Mouse (Mus musculus): ENCODE results near the gene Artn. TPM values are rescaled to one million over a fixed set of nuclear protein-coding genes. Genes with fewer than 3 reads are reported as not detected.

The Artn gene
- total RNA-seq, 2 experiments from 2014 or later = 1.4 to 2.0 TPM

GRCm38 (mm10) chr4:117890750-117891149 is 38.8 kb downstream of the Artn start:
- DNase-seq (ENCODE audit: low spot score in 2 of 2) = no peak

GRCm38 (mm10) chr4:117890031-117890430 is 39.5 kb downstream of the Artn start:
- no peak for DNase-seq (ENCODE audit: low spot score in 2 of 2)

DNA sequence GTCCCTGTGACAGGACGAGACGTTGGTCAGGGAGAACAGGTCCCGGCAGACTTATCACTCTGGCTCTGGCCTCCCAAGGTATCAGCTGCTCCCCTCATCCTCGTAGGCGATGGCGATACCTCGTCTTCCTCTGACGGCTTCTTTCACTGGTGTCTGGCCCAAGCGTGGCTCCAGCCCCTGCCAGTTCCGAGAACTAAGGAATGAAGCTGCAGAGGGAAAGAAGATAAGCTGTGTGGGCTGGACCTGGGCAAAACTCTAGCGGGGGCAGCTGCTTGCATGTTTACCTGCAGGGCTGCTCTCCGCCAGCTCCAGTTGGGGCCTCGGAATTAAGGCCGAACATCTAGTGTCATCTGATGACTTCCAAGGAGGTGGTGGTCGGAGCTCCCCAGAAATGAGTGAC is 40.1 kb downstream of the Artn start:
- no peak for DNase-seq (ENCODE audit: low spot score in 2 of 2)

DNA sequence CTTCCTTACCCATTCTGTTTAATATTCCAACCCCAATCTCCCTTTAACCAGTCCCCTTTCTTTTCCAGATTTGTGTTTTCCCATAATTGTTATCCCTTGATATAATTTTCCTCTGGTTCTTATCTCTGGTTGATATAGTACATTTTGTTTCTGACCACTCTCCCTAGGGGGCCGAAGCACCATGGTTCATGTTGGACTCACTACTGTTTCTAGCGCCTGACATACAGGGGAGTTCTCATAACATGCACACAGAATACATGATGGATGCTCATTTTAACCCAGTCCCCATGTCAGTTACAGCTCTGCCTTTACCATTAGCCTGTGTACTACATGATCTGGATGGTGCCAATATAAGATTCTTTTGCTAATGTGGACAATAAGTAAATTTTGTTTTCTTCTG is 41.6 kb downstream of the Artn start:
- DNase-seq (ENCODE audit: low spot score in 2 of 2) = no peak

GRCm38 (mm10) chr4:117887133-117887532 is 42.4 kb downstream of the Artn start, which contains the start of gene Atp6v0b:
Atp6v0b (minus strand) TSS chr4:117887333.
- DNase-seq (ENCODE audit: low spot score in 2 of 2) = peak; percentile 91 to 93

- no peak for DNase-seq (ENCODE audit: low spot score in 2 of 2)
Measured at GRCm38 (mm10) chr4:117886644-117887043, 42.9 kb downstream of the Artn start.

DNA sequence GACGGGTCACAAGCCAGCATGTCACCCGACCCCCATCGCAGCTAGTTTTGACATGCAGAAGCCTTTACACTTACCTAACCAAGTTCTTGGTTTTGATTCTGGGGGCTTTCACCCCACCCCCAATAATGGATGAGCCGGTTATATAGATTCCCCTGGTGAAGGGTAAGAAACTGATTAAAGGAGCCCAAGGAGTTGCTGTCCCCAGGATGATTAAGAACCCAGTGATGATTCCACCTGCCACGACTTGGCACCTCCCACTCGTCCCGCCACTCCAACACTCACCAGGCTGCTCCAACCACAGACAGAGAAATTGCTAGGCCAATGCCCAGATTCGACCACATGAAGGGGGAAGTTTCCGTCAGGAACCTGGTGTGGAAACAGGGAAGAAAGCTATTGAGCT is 43.6 kb downstream of the Artn start:
- DNase-seq (ENCODE audit: low spot score in 2 of 2) = no peak

DNA sequence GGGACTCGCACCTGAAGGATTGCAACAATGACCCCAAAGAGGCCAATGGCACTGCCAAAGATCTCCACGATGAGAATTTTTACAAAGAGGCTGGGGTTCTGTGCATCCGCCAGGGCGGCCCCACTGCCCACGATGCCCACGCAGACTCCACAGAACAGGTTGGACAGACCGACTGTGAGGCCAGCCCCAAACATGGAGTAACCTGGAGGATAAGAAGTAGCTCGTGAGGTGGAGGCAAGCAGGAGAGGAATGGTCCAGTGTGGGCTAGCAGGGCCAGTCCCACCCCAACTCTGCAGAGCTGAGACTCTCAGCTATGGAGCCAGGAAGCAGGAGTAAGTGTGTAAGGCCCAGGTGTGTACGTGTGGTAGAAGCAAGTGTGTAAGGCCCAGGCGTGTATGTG is 44.5 kb downstream of the Artn start:
- no peak for DNase-seq (ENCODE audit: low spot score in 2 of 2)

DNA sequence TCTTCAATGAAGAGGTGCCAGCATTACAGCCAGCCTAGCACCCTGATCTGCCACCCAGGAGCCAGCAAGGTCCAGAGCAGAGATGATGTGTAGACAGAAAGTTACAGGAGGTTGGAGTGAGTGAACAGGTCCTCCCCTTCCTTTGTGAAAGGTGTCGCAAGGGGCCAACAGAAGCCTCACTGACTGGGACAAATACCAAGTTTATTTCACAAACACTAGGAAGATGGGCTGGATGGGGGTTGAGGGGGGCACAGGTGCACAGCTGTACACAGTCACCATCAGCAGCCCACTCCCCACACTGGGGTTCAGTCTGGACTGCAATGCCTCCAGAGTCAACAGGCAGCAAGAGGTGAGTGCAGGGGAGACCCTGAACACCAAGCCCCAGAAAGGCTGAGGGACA is 45.4 kb downstream of the Artn start:
- no peak for DNase-seq (ENCODE audit: low spot score in 2 of 2)

DNA sequence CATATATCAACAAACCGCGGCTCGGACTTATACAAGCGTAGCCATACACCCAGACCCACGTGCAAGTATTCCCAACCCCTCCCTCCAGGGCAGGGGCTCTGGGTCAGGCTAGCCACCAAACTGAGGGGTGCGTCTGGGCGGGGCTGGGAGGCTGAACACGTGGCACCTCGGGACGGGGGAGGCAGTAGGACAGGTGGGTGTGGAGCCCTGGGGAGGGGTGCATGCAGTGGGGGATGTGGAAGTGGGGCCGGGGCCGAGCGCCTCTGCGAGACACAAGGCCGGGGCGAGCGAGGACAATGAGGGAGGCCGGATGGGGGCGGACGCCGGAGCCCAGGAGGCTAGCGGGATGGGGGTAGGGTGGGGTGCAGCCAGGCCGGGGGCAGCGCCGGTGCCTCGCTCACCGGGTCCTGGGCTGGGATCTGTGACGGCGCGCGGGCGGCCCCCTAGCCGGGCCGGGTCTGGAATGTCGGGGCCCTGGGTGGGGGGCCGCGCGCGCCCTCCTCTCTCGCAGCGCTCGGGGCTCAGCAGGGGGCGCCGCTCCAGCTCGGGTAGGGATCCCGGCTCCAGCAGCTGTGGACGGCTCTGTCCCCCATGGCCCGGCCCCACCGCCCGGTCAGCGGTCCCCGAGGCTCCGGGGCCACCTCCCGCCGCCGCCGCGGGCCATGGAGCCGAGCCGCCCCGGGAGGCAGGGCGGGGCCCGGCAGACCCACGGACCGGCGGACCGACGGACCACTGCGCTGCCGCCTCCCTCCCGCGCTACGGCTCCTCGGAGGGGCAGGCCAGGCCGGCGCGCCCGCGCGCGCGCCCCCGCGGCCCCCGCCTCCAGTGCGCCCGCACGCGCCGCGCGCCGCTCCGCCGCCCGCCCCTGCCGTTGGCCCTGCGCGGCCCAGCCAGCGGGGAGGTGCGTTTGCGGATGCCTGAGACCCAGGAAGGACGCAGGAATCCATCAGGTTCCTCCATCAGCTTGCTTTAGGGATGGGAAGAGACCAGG is 46.6 kb downstream of the Artn start, which contains the start of gene B4galt2:
B4galt2 (minus strand) TSS at position 787 of the 991 bp plus-strand sequence.
- peak; percentile 57 to 67 for DNase-seq (ENCODE audit: low spot score in 2 of 2)

- DNase-seq (ENCODE audit: low spot score in 2 of 2) = no peak
Measured at GRCm38 (mm10) chr4:117878703-117879102, 50.9 kb downstream of the Artn start.

GRCm38 (mm10) chr4:117878301-117878700 is 51.3 kb downstream of the Artn start:
- DNase-seq (ENCODE audit: low spot score in 2 of 2) = no peak

Other genes with a start within 250 kb of the Artn start
- 10 to 100 TPM; 25.7 to 29.5 TPM for gene Dmap1, start 247.5 kb downstream of the Artn start, total RNA-seq (2021)
- not detected for gene Gm12845, start 205.4 kb downstream of the Artn start, total RNA-seq (2021)
- not detected for gene Klf17, start 164.1 kb downstream of the Artn start, total RNA-seq (2021)
- gene Slc6a9, start 95.3 kb downstream of the Artn start, total RNA-seq (2021) = 1 to 10 TPM; 6.1 to 6.9 TPM
- gene Ccdc24, start 57.2 kb downstream of the Artn start, total RNA-seq (2021) = under 1 TPM; 0.59 to 0.91 TPM
- gene B4galt2, start 46.3 kb downstream of the Artn start, total RNA-seq (2021) = 10 to 100 TPM; 25.7 to 27.4 TPM
- gene Atp6v0b, start 42.4 kb downstream of the Artn start, total RNA-seq (2021) = 10 to 100 TPM; 67.0 to 70.8 TPM
- 1 to 10 TPM; 4.6 to 5.3 TPM for gene Dph2, start 37.7 kb downstream of the Artn start, total RNA-seq (2021)
- gene Ipo13, start 14.8 kb downstream of the Artn start, total RNA-seq (2021) = 100 to 1,000 TPM; 124 to 135 TPM
- gene St3gal3, start 205.2 kb upstream of the Artn start, total RNA-seq (2021) = 10 to 100 TPM; 34.9 to 37.5 TPM

All from gastrocnemius, postnatal 4 days (tissue).